Mouse (Mus musculus) E14TG2a.4 (cell line): ENCODE data around the gene Bglap2.
"Not testable (repeated sequence)": the region's sequence is repeated elsewhere in the genome, so short reads cannot be mapped to it uniquely, and the experiment has no call there.

ENCODE experiments used
- H3K27me3 ChIP-seq: 2 replicates; pipeline ENCODE4 v1.6.1; 2014; ENCODE audit warnings: low read length, control low read depth; ENCODE audit not compliant: insufficient read depth
- H3K36me3 ChIP-seq: 2 replicates; pipeline ENCODE4 v1.6.1; 2014; ENCODE audit warnings: low read length, control low read depth; ENCODE audit not compliant: insufficient read depth
- H3K4me1 ChIP-seq: replicated peaks from 2 replicates; pipeline ENCODE4 v1.6.1; 2014; ENCODE audit warnings: low read depth, low read length, control low read depth
- H3K4me3 ChIP-seq: replicated peaks from 2 replicates; pipeline ENCODE4 v1.5.1; 2014; ENCODE audit warnings: mild to moderate bottlenecking, low read length
- H3K9me3 ChIP-seq: 2 replicates; pipeline ENCODE4 v1.6.1; 2014; ENCODE audit warnings: low read length, control low read depth
- CTCF ChIP-seq: conservative IDR thresholded peaks from 2 replicates; pipeline ENCODE4 v1.5.1; 2014; ENCODE audit warnings: low read length
- NANOG ChIP-seq: IDR thresholded peaks from 2 replicates; pipeline ENCODE4 v1.6.1; 2014; ENCODE audit warnings: borderline replicate concordance, low read length, mixed read lengths
- POU5F1 ChIP-seq: IDR thresholded peaks from 2 replicates; pipeline ENCODE4 v1.6.1; 2014; ENCODE audit warnings: low read length, borderline replicate concordance

Bglap2 gene

DNA sequence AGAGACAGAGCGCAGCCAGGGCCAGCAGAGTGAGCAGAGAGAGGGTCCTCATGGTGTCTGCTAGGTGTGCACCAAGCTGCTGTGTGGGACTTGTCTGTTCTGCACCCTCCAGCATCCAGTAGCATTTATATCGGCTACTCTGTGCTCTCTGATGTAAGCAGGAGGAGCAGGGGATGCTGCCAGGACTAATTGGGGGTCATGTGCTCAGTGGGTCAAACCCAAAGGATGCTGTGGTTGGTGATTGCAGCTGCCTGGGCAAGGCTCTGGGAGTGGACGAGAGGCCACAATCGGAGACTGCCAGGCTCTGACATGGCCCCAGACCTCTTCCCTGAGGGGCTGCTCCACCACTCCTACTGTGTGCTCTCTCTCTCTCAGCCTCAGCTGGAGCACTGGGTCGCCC, at the start of gene Bglap2:
Gene Bglap2 (minus strand): TSS at position 101 of the 400 bp plus-strand sequence.
- peaks cover 17% of the 10 kb centered on the region for H3K4me1 ChIP-seq
- H3K36me3 ChIP-seq, H3K9me3 ChIP-seq, H3K27me3 ChIP-seq, H3K4me3 ChIP-seq: not testable (repeated sequence)

DNA sequence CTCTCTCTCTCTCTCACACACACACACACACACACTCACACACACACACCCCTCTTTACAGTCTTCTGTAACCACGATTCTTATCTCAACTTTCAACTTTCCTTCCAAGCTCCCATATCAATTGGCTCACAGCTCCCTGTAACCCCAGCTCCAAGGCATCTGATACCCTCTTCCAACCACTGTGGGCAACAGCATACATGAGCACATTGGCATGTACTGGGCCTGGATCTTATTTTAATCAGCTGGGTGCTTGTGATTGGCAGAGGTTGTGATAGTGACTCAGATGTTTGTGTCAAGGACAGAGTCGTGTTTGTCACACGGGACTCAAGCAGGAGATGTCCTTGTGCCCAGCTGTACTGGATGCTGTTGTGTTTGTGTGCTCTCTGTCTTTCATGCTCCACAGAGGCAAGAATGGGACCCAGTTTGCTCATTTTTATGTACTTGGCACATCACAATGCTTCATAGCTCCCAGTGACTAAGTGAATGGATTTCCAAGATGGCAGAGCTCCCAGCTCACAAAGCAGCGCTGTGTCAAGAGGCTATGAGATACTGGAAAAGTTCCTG, 48.9 kb upstream of the Bglap2 start:
- Histone ChIP-seq H3K27me3 (no peaks in the 10 kb centered on the region), H3K4me1 (peaks cover 28% of the 10 kb centered on the region), H3K36me3 (no peaks in the 10 kb centered on the region), H3K9me3 (no peaks in the 10 kb centered on the region), H3K4me3 (no peak overlapping the region)
- TF ChIP-seq NANOG = no peak
- no peak for TF ChIP-seq CTCF
- TF ChIP-seq POU5F1 = no peak

DNA sequence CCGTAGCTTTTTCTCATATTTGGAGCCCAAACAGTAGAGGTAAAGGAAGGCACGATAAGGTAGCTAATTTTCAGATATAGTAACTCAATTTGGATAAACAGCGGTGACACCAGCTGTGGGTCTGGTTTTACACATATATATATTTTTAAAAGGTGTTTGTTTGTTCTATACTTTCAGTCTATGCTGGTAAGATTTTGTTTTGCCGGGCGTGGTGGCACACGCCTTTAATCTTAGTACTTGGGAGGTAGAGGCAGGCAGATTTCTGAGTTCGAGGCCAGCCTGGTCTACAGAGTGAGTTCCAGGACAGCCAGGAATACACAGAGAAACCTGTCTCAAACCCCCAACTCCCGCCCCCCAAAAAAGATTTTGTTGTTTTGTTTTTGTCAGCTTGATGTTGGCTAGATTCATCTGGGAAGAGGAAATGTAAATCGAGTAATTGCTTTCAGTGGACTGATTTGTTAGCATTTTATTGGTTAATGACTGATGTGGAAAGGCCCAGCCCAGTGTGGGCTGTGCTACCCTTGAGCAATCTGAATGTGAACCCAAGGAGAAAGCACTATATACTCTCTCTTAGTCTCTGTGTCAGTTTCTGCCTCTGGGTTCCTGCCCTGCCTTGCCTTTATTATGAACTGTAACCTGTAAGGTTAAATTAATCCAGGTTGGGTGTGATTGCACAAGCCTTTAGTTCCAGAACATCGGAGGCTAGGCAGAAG, 47.4 kb upstream of the Bglap2 start:
- Histone ChIP-seq H3K9me3 (no peaks in the 10 kb centered on the region), H3K4me1 (peaks cover 43% of the 10 kb centered on the region), H3K27me3 (no peaks in the 10 kb centered on the region), H3K4me3 (no peak overlapping the region), H3K36me3 (peaks cover 10% of the 10 kb centered on the region)
- no peak for TF ChIP-seq POU5F1
- no peak for TF ChIP-seq NANOG
- no peak for TF ChIP-seq CTCF

DNA sequence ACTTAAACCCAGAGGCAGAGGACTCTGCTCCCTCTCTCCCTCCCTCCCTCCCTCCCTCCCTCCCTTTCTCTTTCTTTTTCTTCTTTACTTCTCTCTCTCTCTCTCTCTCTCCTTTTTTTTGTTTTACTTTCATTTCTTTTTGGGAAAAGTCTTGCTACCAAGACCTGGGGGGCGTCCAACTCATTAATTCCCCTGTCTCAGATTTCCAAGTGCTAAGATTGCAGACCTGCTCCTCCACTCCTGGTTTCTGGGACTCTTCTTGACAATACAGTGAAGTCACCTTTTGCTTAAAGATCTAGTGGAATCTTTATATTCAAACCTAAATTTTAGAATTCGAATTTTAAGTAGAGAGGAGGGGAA, 46.8 kb upstream of the Bglap2 start:
- H3K9me3 ChIP-seq = no peaks in the 10 kb centered on the region
- H3K36me3 ChIP-seq = peaks cover 16% of the 10 kb centered on the region
- TF ChIP-seq NANOG = no peak
- no peak for TF ChIP-seq POU5F1
- no peak for TF ChIP-seq CTCF
- H3K4me3 ChIP-seq = no peak overlapping the region
- no peaks in the 10 kb centered on the region for H3K27me3 ChIP-seq
- H3K4me1 ChIP-seq = peaks cover 49% of the 10 kb centered on the region

DNA sequence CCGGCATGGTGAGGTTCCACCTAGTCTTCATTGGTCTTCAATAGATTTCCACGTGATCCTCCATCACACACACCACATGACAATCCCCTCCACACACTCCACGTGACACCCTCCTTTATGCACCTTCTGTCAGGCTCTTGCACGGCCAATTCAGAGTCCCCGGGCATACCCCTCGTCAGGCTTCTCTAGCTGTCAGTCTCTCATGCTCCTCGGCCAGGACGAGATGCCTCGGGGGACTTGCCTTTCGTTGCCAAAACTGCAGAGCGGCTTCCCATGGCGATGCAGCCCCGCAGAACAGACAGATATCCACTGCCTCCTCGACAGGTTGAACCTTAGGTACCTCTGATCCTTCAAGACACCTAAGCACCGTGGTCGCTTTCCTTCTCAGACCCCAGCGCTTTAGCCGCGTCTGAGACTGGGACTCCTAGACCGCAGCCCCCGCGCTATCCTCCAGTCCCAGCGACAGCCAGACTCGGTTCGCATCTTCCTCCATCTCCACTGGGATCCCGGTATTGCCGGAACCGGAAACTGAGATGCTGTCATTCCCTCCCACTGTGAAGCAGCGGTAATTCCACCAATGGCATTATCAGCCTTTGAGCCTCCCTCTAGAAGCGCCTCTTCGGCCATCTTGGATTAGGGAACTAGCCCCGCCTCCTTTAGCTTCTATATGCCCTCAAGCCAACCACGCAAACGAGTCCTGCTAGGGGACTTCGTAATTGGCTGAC, 46.3 kb upstream of the Bglap2 start, which contains the start of gene Slc25a44:
Gene Slc25a44 (minus strand): TSS at position 535 of the 725 bp plus-strand sequence.
- H3K4me3 ChIP-seq = peak within 1 kb of the TSS; percentile 89
- H3K27me3 ChIP-seq = no peaks in the 10 kb centered on the region
- H3K36me3 ChIP-seq = peaks cover 21% of the 10 kb centered on the region
- no peaks in the 10 kb centered on the region for H3K9me3 ChIP-seq
- peaks cover 54% of the 10 kb centered on the region for H3K4me1 ChIP-seq
- TF ChIP-seq CTCF (no peak), NANOG (no peak), POU5F1 (no peak)

DNA sequence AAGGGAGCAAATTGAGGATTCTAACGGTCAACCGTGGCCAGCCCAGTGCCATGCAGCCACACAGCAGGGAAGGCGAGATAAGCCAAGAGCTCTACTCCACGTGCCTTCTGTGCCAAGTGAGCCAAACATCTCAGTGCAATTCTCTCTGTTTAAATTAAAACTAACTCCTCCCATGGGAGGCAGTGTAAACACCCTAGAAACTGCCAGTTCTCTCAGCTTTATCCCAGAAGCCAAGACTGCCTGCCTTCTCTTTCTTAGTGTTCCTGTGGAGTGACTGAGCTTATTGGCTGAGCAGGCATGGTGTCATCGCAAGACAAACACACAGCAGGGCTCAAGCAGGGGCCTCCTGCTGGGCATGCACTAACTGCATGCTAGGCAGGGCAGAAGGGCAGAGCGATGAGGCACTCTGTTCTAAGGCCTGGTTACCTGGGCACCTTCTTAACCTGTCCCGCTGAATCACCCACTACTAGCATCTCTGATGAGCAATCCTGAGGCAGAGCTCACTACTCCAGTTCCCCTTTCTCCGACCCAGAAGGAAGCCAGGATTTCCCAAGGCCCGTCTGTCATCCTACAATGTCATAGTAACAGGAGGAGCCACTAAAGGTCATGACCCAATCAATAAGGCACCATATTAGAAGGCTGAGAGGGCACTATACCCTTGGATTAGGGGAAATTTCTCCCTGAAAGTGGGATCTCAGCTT, 43.7 kb upstream of the Bglap2 start:
- no peaks in the 10 kb centered on the region for H3K27me3 ChIP-seq
- no peak overlapping the region for H3K4me3 ChIP-seq
- TF ChIP-seq CTCF = no peak
- TF ChIP-seq POU5F1 = no peak
- no peak for TF ChIP-seq NANOG
- H3K36me3 ChIP-seq = peaks cover 47% of the 10 kb centered on the region
- no peaks in the 10 kb centered on the region for H3K9me3 ChIP-seq
- H3K4me1 ChIP-seq = peaks cover 66% of the 10 kb centered on the region

DNA sequence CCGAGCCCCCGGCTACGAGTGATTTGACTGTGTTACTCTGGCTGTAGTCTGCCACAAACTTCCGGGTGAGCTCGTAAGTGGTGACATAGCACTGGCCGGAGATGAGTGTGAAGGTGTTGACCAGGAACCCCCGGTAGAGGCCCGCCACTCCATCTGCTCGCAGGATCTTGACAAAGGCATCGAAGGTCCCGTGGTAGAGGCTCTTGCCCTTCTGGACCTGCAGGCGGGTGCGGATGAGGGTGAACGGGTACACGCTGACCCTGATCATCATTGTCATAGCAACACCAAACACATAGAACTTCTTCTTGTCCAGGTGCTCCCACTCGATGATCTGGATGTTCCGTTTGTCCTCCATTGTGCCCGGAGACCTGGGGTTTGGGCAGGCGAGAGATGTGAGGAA, 42.3 kb upstream of the Bglap2 start:
- Histone ChIP-seq H3K36me3 (peaks cover 61% of the 10 kb centered on the region), H3K9me3 (no peaks in the 10 kb centered on the region), H3K4me1 (peaks cover 72% of the 10 kb centered on the region), H3K4me3 (no peak overlapping the region), H3K27me3 (no peaks in the 10 kb centered on the region)
- no peak for TF ChIP-seq CTCF

DNA sequence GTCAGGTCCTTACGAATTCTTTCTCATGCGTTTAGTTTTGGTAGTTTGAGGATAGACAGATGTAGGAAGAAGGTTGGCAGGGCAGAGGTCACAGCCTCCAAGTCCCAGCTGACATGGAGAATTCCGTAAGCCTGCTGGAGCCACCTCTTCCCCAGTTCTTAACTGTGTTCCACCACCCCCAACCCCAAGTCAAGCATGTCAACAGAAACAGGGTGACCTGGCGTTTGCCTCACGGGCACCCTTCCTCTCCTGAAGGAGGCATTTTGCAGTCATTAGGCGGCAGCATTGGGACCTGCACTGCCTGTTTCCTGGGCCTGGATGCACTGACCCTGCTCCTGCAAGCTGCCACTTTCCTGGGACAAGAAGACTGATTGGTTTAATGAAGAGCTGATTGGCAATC, 39.5 kb upstream of the Bglap2 start:
- Histone ChIP-seq H3K4me1 (peaks cover 72% of the 10 kb centered on the region), H3K4me3 (no peak overlapping the region), H3K9me3 (no peaks in the 10 kb centered on the region), H3K27me3 (no peaks in the 10 kb centered on the region), H3K36me3 (peaks cover 87% of the 10 kb centered on the region)
- TF ChIP-seq CTCF (no peak), POU5F1 (no peak), NANOG (no peak)
